Mouse (Mus musculus) cerebellum, postnatal 14 days (tissue): ENCODE data around the gene Zik1.

Experiments
- DNase-seq, 2 experiments: peaks; one replicate each; pipeline ENCODE4 v3.0.0; 2021; ENCODE audit warnings: mixed read lengths in 2 of 2

Gene Zik1

GRCm38 (mm10) chr7:10494786-10495521, at the start of gene Zik1:
Gene Zik1 (minus strand): TSS chr7:10495394.
- peak; percentile 80 to 81 for DNase-seq

GRCm38 (mm10) chr7:10495578-10495977, 384 bp upstream of the Zik1 start:
- no peak for DNase-seq

GRCm38 (mm10) chr7:10480588-10481233, 14.5 kb downstream of the Zik1 start:
- DNase-seq: peak; percentile 57 to 61

GRCm38 (mm10) chr7:10479813-10480212, 15.4 kb downstream of the Zik1 start:
- DNase-seq: no peak

- DNase-seq: no peak
Measured at GRCm38 (mm10) chr7:10458166-10458565, 37.0 kb downstream of the Zik1 start.

- no peak for DNase-seq
Measured at GRCm38 (mm10) chr7:10443031-10443430, 52.2 kb downstream of the Zik1 start, which contains the start of gene Vmn1r67. Gene Vmn1r67 (plus strand): TSS chr7:10443331.
